Mouse (Mus musculus) lung, postnatal 36 days (tissue): ENCODE data around the gene Gm11992.

Experiments used
- DNase-seq: peaks from one replicate; pipeline ENCODE4 v3.0.0; 2022; ENCODE audit warnings: mixed read lengths

Gene Gm11992

GRCm38 (mm10) chr11:9048011-9048702 is at the start of gene Gm11992:
Gene Gm11992, plus strand, starts transcription at chr11:9048594.
- peak; percentile 87 for DNase-seq

- DNase-seq, result no peak
These were observed 39.6 kb upstream of the Gm11992 start for GRCm38 (mm10) chr11:9008761-9009160.

GRCm38 (mm10) chr11:9010416-9010815 is 38.0 kb upstream of the Gm11992 start:
- DNase-seq, result no peak

GRCm38 (mm10) chr11:9010853-9011339 is 37.5 kb upstream of the Gm11992 start, which contains the start of gene Hus1:
Gene Hus1, minus strand, starts transcription at chr11:9011191.
- peak; percentile 88 for DNase-seq

- DNase-seq, result no peak
These were observed 37.0 kb upstream of the Gm11992 start for GRCm38 (mm10) chr11:9011348-9011747.

GRCm38 (mm10) chr11:9014740-9015139 is 33.7 kb upstream of the Gm11992 start:
- DNase-seq, result no peak

GRCm38 (mm10) chr11:9018491-9019267 is 29.7 kb upstream of the Gm11992 start:
- no peak for DNase-seq

GRCm38 (mm10) chr11:9020207-9020606 is 28.2 kb upstream of the Gm11992 start:
- DNase-seq, result no peak

GRCm38 (mm10) chr11:9024782-9025181 is 23.6 kb upstream of the Gm11992 start:
- no peak for DNase-seq

- no peak for DNase-seq
These were observed 23.2 kb upstream of the Gm11992 start for GRCm38 (mm10) chr11:9025211-9025610.

GRCm38 (mm10) chr11:9031530-9031929 is 16.9 kb upstream of the Gm11992 start:
- DNase-seq, result no peak

GRCm38 (mm10) chr11:9046546-9046945 is 1.8 kb upstream of the Gm11992 start:
- no peak for DNase-seq

- no peak for DNase-seq
These were observed 1.4 kb upstream of the Gm11992 start for GRCm38 (mm10) chr11:9047044-9047443.

GRCm38 (mm10) chr11:9048703-9049060 is 288 bp downstream of the Gm11992 start, which contains the start of gene Sun3:
Gene Sun3, minus strand, starts transcription at chr11:9048991.
- DNase-seq, result no peak

- no peak for DNase-seq
These were observed 1.8 kb downstream of the Gm11992 start for GRCm38 (mm10) chr11:9050241-9050640.

- DNase-seq, result no peak
These were observed 3.5 kb downstream of the Gm11992 start for GRCm38 (mm10) chr11:9051895-9052294.

GRCm38 (mm10) chr11:9056937-9057336 is 8.5 kb downstream of the Gm11992 start:
- no peak for DNase-seq

GRCm38 (mm10) chr11:9057711-9058110 is 9.3 kb downstream of the Gm11992 start:
- DNase-seq, result no peak

GRCm38 (mm10) chr11:9060029-9060428 is 11.6 kb downstream of the Gm11992 start:
- DNase-seq, result no peak

- DNase-seq, result no peak
These were observed 12.1 kb downstream of the Gm11992 start for GRCm38 (mm10) chr11:9060484-9060883.

GRCm38 (mm10) chr11:9076444-9076843 is 28.1 kb downstream of the Gm11992 start:
- no peak for DNase-seq

- no peak for DNase-seq
These were observed 64.8 kb downstream of the Gm11992 start for GRCm38 (mm10) chr11:9113189-9113588.

GRCm38 (mm10) chr11:9115367-9116120 is 67.2 kb downstream of the Gm11992 start:
- DNase-seq, result no peak
